Mouse (Mus musculus) left cerebral cortex, postnatal 14 days (tissue): Measurements from ENCODE around the gene Foxp1. TPM values are rescaled to one million over a fixed set of nuclear protein-coding genes. Genes with fewer than 3 reads are reported as not detected.

Source experiments
- DNase-seq, 2 experiments: peaks; one replicate each; pipeline ENCODE4 v3.0.0; 2021 to 2022; ENCODE audit warnings: low spot score in 2 of 2, mixed read lengths in 1 of 2
- intact Hi-C: fragments of 180-260 bp; cut with DNase I; formaldehyde crosslinking; loops from one replicate; pipeline ENCODE4 v1.15.1; 2025
- total RNA-seq, 2 experiments: library from RNA; stranded (reverse); gene quantifications; 2 replicates each; pipeline ENCODE4 v1.2.3; 2021

The Foxp1 gene
- total RNA-seq, 2 experiments from 2014 or later = 137 to 149 TPM

- intact Hi-C loops = no loop called here
- no peak for DNase-seq
Measured at GRCm38 (mm10) chr6:99186569-99186968, 336.0 kb downstream of the Foxp1 start.

GRCm38 (mm10) chr6:99185797-99186196 is 336.7 kb downstream of the Foxp1 start:
- intact Hi-C loops = no loop called here

GRCm38 (mm10) chr6:99184051-99184450 is 338.5 kb downstream of the Foxp1 start:
- no peak for DNase-seq
- intact Hi-C loops = no loop called here

More at GRCm38 (mm10) chr6:99185797-99186196, 336.7 kb downstream of the Foxp1 start:
- DNase-seq = no peak

- intact Hi-C loops = no loop called here
- DNase-seq = no peak
Measured at GRCm38 (mm10) chr6:99182777-99183176, 339.7 kb downstream of the Foxp1 start.

- intact Hi-C loops = no loop called here
- DNase-seq = no peak
Measured at GRCm38 (mm10) chr6:99176216-99176615, 346.3 kb downstream of the Foxp1 start.

- intact Hi-C loops = no loop called here
- no peak for DNase-seq
Measured at GRCm38 (mm10) chr6:99175377-99175776, 347.1 kb downstream of the Foxp1 start.

GRCm38 (mm10) chr6:99173902-99174210 is 348.7 kb downstream of the Foxp1 start:
- intact Hi-C loops = no loop called here
- no peak for DNase-seq

GRCm38 (mm10) chr6:99173066-99173901 is 349.2 kb downstream of the Foxp1 start:
- intact Hi-C loops = no loop called here
- no peak for DNase-seq

- intact Hi-C loops = no loop called here
- no peak for DNase-seq
Measured at GRCm38 (mm10) chr6:99172589-99172986, 349.9 kb downstream of the Foxp1 start.

GRCm38 (mm10) chr6:99171901-99172588 is 350.5 kb downstream of the Foxp1 start:
- intact Hi-C loops = no loop called here
- no peak for DNase-seq

GRCm38 (mm10) chr6:99171281-99171825 is 351.2 kb downstream of the Foxp1 start:
- intact Hi-C loops = no loop called here
- DNase-seq = no peak

GRCm38 (mm10) chr6:99168727-99169126 is 353.8 kb downstream of the Foxp1 start:
- intact Hi-C loops = no loop called here
- no peak for DNase-seq

- DNase-seq = no peak
- intact Hi-C loops = no loop called here
Measured at GRCm38 (mm10) chr6:99167001-99167400, 355.5 kb downstream of the Foxp1 start.

- intact Hi-C loops = no loop called here
- peak; percentile 49 to 51 for DNase-seq
Measured at GRCm38 (mm10) chr6:99166169-99166568, 356.4 kb downstream of the Foxp1 start.

- intact Hi-C loops = no loop called here
- no peak for DNase-seq
Measured at GRCm38 (mm10) chr6:99164760-99165159, 357.8 kb downstream of the Foxp1 start.

GRCm38 (mm10) chr6:99162716-99163115 is 359.8 kb downstream of the Foxp1 start:
- intact Hi-C loops = no loop called here
- no peak for DNase-seq

GRCm38 (mm10) chr6:99160348-99160693 is 362.2 kb downstream of the Foxp1 start:
- intact Hi-C loops = no loop called here
- no peak for DNase-seq

GRCm38 (mm10) chr6:99159452-99160347 is 362.8 kb downstream of the Foxp1 start:
- intact Hi-C loops = no loop called here
- no peak for DNase-seq

GRCm38 (mm10) chr6:99153682-99154081 is 368.8 kb downstream of the Foxp1 start:
- intact Hi-C loops = no loop called here
- no peak for DNase-seq

- intact Hi-C loops = no loop called here
- no peak for DNase-seq
Measured at GRCm38 (mm10) chr6:99146400-99146905, 376.1 kb downstream of the Foxp1 start.
